Mouse (Mus musculus): Measurements from ENCODE around the gene Sirt3. TPM values are rescaled to one million over a fixed set of nuclear protein-coding genes. Genes with fewer than 3 reads are reported as not detected.
A peak's percentile ranks its signal among the peaks of the same experiment; 100 is the strongest.

The Sirt3 gene
- total and polyA plus RNA-seq, 2 experiments from 2014 or later = 60.9 to 66.3 TPM

- Histone ChIP-seq H3K36me3 (ENCODE audit: insufficient read depth, low read length) (no peaks in the 10 kb centered on the region), H3K4me2 (ENCODE audit: low read depth, low read length, poor library complexity, severe bottlenecking) (no peak overlapping the region), H3K9me3 (ENCODE audit: low read length) (no peaks in the 10 kb centered on the region), H3K4me1 (ENCODE audit: insufficient read depth, low read length) (no peaks in the 10 kb centered on the region), H3K27me3 (ENCODE audit: insufficient read depth, low read length) (no peaks in the 10 kb centered on the region), H3K27ac (ENCODE audit: low read depth, low read length) (no peak overlapping the region), H3K4me3 (ENCODE audit: low read depth, low read length) (no peak overlapping the region), H3K9ac (replicated peaks; ENCODE audit: low read length, poor library complexity, severe bottlenecking) (no peak overlapping the region)
- TF ChIP-seq CTCF (IDR thresholded peaks at IDR 0.05) = no peak
- DNase-seq (ENCODE audit: low spot score) = no peak
- no peak for ATAC-seq (ENCODE audit: low FRiP score)
- WGBS = 81% methylated on average over 2 of the region's 2 CpGs
Measured at GRCm38 (mm10) chr7:140835758-140836087, 46.4 kb downstream of the Sirt3 start.

GRCm38 (mm10) chr7:140834968-140835757, 46.9 kb downstream of the Sirt3 start, which contains the start of gene Urah:
Gene Urah, plus strand, starts transcription at chr7:140835018.
- ATAC-seq (ENCODE audit: low FRiP score) = no peak
- H3K36me3 ChIP-seq (ENCODE audit: insufficient read depth, low read length) = no peaks in the 10 kb centered on the region
- H3K27me3 ChIP-seq (ENCODE audit: insufficient read depth, low read length) = no peaks in the 10 kb centered on the region
- DNase-seq (ENCODE audit: low spot score) = no peak
- 47% methylated on average over 20 of the region's 20 CpGs for WGBS
- no peak within 1 kb of the TSS for H3K27ac ChIP-seq (ENCODE audit: low read depth, low read length)
- no peaks in the 10 kb centered on the region for H3K4me1 ChIP-seq (ENCODE audit: insufficient read depth, low read length)
- no peak within 1 kb of the TSS for H3K4me2 ChIP-seq (ENCODE audit: low read depth, low read length, poor library complexity, severe bottlenecking)
- no peaks in the 10 kb centered on the region for H3K9me3 ChIP-seq (ENCODE audit: low read length)
- no peak within 1 kb of the TSS for H3K9ac ChIP-seq (replicated peaks; ENCODE audit: low read length, poor library complexity, severe bottlenecking)
- H3K4me3 ChIP-seq (ENCODE audit: low read depth, low read length) = no peak within 1 kb of the TSS
- TF ChIP-seq CTCF (IDR thresholded peaks at IDR 0.05) = no peak

DNA sequence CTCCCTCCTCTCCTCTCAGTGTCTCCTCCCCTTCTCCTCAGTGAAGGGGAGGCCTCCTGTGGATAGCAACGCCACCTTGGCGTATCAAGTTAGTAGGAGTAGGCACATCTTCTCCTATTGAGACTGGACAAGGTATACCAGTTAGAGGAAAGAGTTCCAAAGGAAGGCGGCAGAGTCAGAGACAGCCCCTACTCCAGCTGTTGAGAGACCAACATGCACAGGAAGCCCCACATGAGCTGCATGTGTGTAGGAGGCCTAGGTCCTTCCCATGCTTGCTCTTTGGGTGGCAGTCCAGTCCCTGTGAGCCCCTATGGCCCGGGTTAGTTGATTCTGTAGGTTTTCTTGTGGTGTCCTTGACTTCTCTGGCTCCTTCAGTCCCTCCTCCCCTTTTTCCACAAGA, 48.8 kb downstream of the Sirt3 start:
- Histone ChIP-seq H3K4me1 (ENCODE audit: insufficient read depth, low read length) (no peaks in the 10 kb centered on the region), H3K9ac (replicated peaks; ENCODE audit: low read length, poor library complexity, severe bottlenecking) (no peak overlapping the region), H3K4me2 (ENCODE audit: low read depth, low read length, poor library complexity, severe bottlenecking) (no peak overlapping the region), H3K36me3 (ENCODE audit: insufficient read depth, low read length) (no peaks in the 10 kb centered on the region), H3K27me3 (ENCODE audit: insufficient read depth, low read length) (no peaks in the 10 kb centered on the region), H3K9me3 (ENCODE audit: low read length) (no peaks in the 10 kb centered on the region), H3K27ac (ENCODE audit: low read depth, low read length) (no peak overlapping the region), H3K4me3 (ENCODE audit: low read depth, low read length) (no peak overlapping the region)
- no peak for TF ChIP-seq CTCF (IDR thresholded peaks at IDR 0.05)
- WGBS = 86% methylated on average over 4 of the region's 4 CpGs
- no peak for DNase-seq (ENCODE audit: low spot score)
- no peak for ATAC-seq (ENCODE audit: low FRiP score)

DNA sequence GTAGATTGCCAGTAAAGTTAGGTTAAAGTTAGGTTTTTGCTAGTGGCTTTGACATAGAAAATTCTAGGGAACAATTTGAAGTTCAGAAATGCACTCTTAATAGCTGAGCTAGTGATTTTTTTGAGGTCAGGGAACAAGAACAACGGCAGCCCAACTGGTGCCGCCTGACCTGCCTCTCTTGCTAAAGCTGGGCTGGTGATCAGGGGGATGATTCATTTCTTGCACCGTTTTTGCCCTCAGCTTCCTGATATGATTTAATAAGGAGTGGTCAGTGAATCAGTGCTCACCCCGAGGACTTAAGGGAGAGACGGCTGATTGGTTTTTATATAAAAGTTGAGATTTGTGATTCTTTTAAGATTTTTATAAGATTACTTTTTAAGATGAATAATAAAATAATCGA, 50.7 kb downstream of the Sirt3 start:
- Histone ChIP-seq H3K4me2 (ENCODE audit: low read depth, low read length, poor library complexity, severe bottlenecking) (no peak overlapping the region), H3K4me3 (ENCODE audit: low read depth, low read length) (no peak overlapping the region), H3K9me3 (ENCODE audit: low read length) (no peaks in the 10 kb centered on the region), H3K9ac (replicated peaks; ENCODE audit: low read length, poor library complexity, severe bottlenecking) (no peak overlapping the region), H3K4me1 (ENCODE audit: insufficient read depth, low read length) (no peaks in the 10 kb centered on the region), H3K36me3 (ENCODE audit: insufficient read depth, low read length) (no peaks in the 10 kb centered on the region), H3K27ac (ENCODE audit: low read depth, low read length) (no peak overlapping the region), H3K27me3 (ENCODE audit: insufficient read depth, low read length) (no peaks in the 10 kb centered on the region)
- no peak for ATAC-seq (ENCODE audit: low FRiP score)
- 85% methylated on average over 6 of the region's 6 CpGs for WGBS
- no peak for TF ChIP-seq CTCF (IDR thresholded peaks at IDR 0.05)
- DNase-seq (ENCODE audit: low spot score) = no peak

- WGBS = 42% methylated on average over 8 of the region's 8 CpGs
- Histone ChIP-seq H3K4me2 (ENCODE audit: low read depth, low read length, poor library complexity, severe bottlenecking) (no peak overlapping the region), H3K27me3 (ENCODE audit: insufficient read depth, low read length) (no peaks in the 10 kb centered on the region), H3K4me1 (ENCODE audit: insufficient read depth, low read length) (no peaks in the 10 kb centered on the region), H3K4me3 (ENCODE audit: low read depth, low read length) (no peak overlapping the region), H3K36me3 (ENCODE audit: insufficient read depth, low read length) (no peaks in the 10 kb centered on the region), H3K27ac (ENCODE audit: low read depth, low read length) (no peak overlapping the region), H3K9me3 (ENCODE audit: low read length) (no peaks in the 10 kb centered on the region), H3K9ac (replicated peaks; ENCODE audit: low read length, poor library complexity, severe bottlenecking) (no peak overlapping the region)
- ATAC-seq (ENCODE audit: low FRiP score) (0 out of 2 replicates have a peak, but pooled peaks have one; percentile 38), DNase-seq (ENCODE audit: low spot score) (peak; percentile 78)
- peak; percentile 87 for TF ChIP-seq CTCF (IDR thresholded peaks at IDR 0.05)
Measured at GRCm38 (mm10) chr7:140828171-140828881, 53.8 kb downstream of the Sirt3 start.

GRCm38 (mm10) chr7:140822731-140823130, 59.4 kb downstream of the Sirt3 start:
- Histone ChIP-seq H3K27ac (ENCODE audit: low read depth, low read length) (no peak overlapping the region), H3K9me3 (ENCODE audit: low read length) (no peaks in the 10 kb centered on the region), H3K4me3 (ENCODE audit: low read depth, low read length) (no peak overlapping the region), H3K4me2 (ENCODE audit: low read depth, low read length, poor library complexity, severe bottlenecking) (no peak overlapping the region), H3K27me3 (ENCODE audit: insufficient read depth, low read length) (no peaks in the 10 kb centered on the region), H3K36me3 (ENCODE audit: insufficient read depth, low read length) (no peaks in the 10 kb centered on the region), H3K4me1 (ENCODE audit: insufficient read depth, low read length) (no peaks in the 10 kb centered on the region), H3K9ac (replicated peaks; ENCODE audit: low read length, poor library complexity, severe bottlenecking) (no peak overlapping the region)
- WGBS = 92% methylated on average over 4 of the region's 4 CpGs
- DNase-seq (ENCODE audit: low spot score) = no peak
- no peak for ATAC-seq (ENCODE audit: low FRiP score)
- no peak for TF ChIP-seq CTCF (IDR thresholded peaks at IDR 0.05)
